Comparison of ENCODE assay signal across 8 mouse cellular contexts in the genomic region with DNA sequence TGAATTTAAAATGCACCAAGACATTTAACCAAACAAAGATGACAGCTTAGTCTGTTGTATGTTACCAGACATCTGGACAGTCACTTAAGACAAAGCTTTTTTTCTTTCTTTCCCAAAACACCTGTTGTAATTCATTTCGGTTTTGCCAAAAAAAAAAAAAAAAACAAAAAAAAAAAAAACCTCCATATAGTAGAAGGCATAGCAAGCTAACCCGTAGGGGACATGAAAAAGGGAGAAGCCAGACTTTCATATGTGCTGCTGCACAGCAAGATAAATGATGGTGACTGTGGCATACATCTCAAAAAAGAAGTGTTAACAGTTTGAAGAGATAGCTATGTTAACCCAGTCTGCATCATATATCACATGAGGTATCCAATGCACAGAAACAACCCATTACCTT. TPM values are rescaled to one million over a fixed set of nuclear protein-coding genes. Genes with fewer than 3 reads are reported as not detected.
DNase-seq lines count a peak whose midpoint lies in the region; ATAC-seq lines count a peak whose summit lies in the region.

No protein-coding gene starts in this region.

- H3K4me3 ChIP-seq in kidney, embryonic 14.5 days (ENCODE audit: low read length), result peak overlapping the region; percentile 62
- peak overlapping the region; percentile 70 for H3K4me3 ChIP-seq in embryonic facial prominence, embryonic 10.5 days
- peak overlapping the region; percentile 66 for H3K4me3 ChIP-seq in intestine, embryonic 14.5 days (ENCODE audit: low read depth, low read length)
- peak overlapping the region; percentile 51; the same call in 1 of the 2 replicates for H3K4me3 ChIP-seq in midbrain, embryonic 14.5 days (replicated peaks; ENCODE audit: low read depth, low read length)

- H3K9ac ChIP-seq in kidney, embryonic 14.5 days (ENCODE audit: low read depth, low read length), result no peak overlapping the region; the same call in 1 of the 2 replicates
- H3K9ac ChIP-seq in intestine, embryonic 14.5 days (ENCODE audit: low read length), result peak overlapping the region; percentile 55; the same call in 1 of the 2 replicates
- H3K9ac ChIP-seq in midbrain, embryonic 14.5 days (replicated peaks; ENCODE audit: low read length), result no peak overlapping the region

- H3K9me3 ChIP-seq in kidney, embryonic 14.5 days (ENCODE audit: control insufficient read depth, low read length), result no peaks in the 10 kb centered on the region
- H3K9me3 ChIP-seq in embryonic facial prominence, embryonic 10.5 days, result no peaks in the 10 kb centered on the region
- no peaks in the 10 kb centered on the region for H3K9me3 ChIP-seq in intestine, embryonic 14.5 days (ENCODE audit: control insufficient read depth, low read length)
- no peaks in the 10 kb centered on the region for H3K9me3 ChIP-seq in midbrain, embryonic 14.5 days (ENCODE audit: control insufficient read depth, low read length)

- no peak overlapping the region for H3K27ac ChIP-seq in kidney, embryonic 14.5 days (ENCODE audit: low read depth, low read length)
- H3K27ac ChIP-seq in embryonic facial prominence, embryonic 10.5 days (replicated peaks), result no peak overlapping the region
- no peak overlapping the region for H3K27ac ChIP-seq in intestine, embryonic 14.5 days (ENCODE audit: low read depth)
- H3K27ac ChIP-seq in midbrain, embryonic 14.5 days (replicated peaks; ENCODE audit: low read depth, low read length), result no peak overlapping the region

- H3K27me3 ChIP-seq in kidney, embryonic 14.5 days (ENCODE audit: control insufficient read depth, insufficient read depth, low read length), result peaks cover 3% of the 10 kb centered on the region; the same call in 1 of the 2 replicates
- peaks cover 35% of the 10 kb centered on the region for H3K27me3 ChIP-seq in embryonic facial prominence, embryonic 10.5 days (replicated peaks; ENCODE audit: low read depth, poor library complexity, severe bottlenecking)
- H3K27me3 ChIP-seq in intestine, embryonic 14.5 days (replicated peaks; ENCODE audit: control insufficient read depth, insufficient read depth, low read length), result no peaks in the 10 kb centered on the region
- H3K27me3 ChIP-seq in midbrain, embryonic 14.5 days (ENCODE audit: control insufficient read depth, insufficient read depth, low read length), result no peaks in the 10 kb centered on the region

- no peak for DNase-seq in kidney, postnatal 36 days
- no peak for DNase-seq in embryonic facial prominence, embryonic 10.5 days (ENCODE audit: low spot score)
- no peak for DNase-seq in intestine, embryonic 14.5 days (ENCODE audit: low spot score)
- DNase-seq in midbrain, embryonic 14.5 days, result no peak
- no peak for DNase-seq in frontal cortex, postnatal 14 days (ENCODE audit: low spot score in 2 of 2)
- no peak for DNase-seq in urinary bladder, adult 2 months (ENCODE audit: low spot score)
- no peak for DNase-seq in cerebellum, postnatal 10 days

- H3K4me1 ChIP-seq in kidney, embryonic 14.5 days (ENCODE audit: control insufficient read depth, insufficient read depth, low read length), result no peaks in the 10 kb centered on the region
- H3K4me1 ChIP-seq in embryonic facial prominence, embryonic 10.5 days, result peaks cover 12% of the 10 kb centered on the region
- H3K4me1 ChIP-seq in intestine, embryonic 14.5 days (replicated peaks; ENCODE audit: control insufficient read depth, insufficient read depth, low read length), result peaks cover 14% of the 10 kb centered on the region
- no peaks in the 10 kb centered on the region for H3K4me1 ChIP-seq in midbrain, embryonic 14.5 days (ENCODE audit: control insufficient read depth, insufficient read depth, low read length)

- WGBS in kidney, embryonic 14.5 days, result 38% methylated on average over 2 of the region's 2 CpGs
- WGBS in embryonic facial prominence, embryonic 10.5 days, result 66% methylated on average over 2 of the region's 2 CpGs
- 25% methylated on average over 2 of the region's 2 CpGs for WGBS in intestine, embryonic 14.5 days
- 68% methylated on average over 2 of the region's 2 CpGs for WGBS in midbrain, embryonic 14.5 days

- H3K36me3 ChIP-seq in kidney, embryonic 14.5 days (ENCODE audit: control insufficient read depth, insufficient read depth, low read length), result no peaks in the 10 kb centered on the region
- no peaks in the 10 kb centered on the region for H3K36me3 ChIP-seq in embryonic facial prominence, embryonic 10.5 days (replicated peaks)
- no peaks in the 10 kb centered on the region for H3K36me3 ChIP-seq in intestine, embryonic 14.5 days (ENCODE audit: control insufficient read depth, insufficient read depth, low read length)
- no peaks in the 10 kb centered on the region for H3K36me3 ChIP-seq in midbrain, embryonic 14.5 days (ENCODE audit: control insufficient read depth, insufficient read depth, low read length)

- peak overlapping the region; percentile 96 for H3K4me2 ChIP-seq in kidney, embryonic 14.5 days (replicated peaks; ENCODE audit: low read depth, low read length)
- H3K4me2 ChIP-seq in intestine, embryonic 14.5 days (ENCODE audit: low read length), result peak overlapping the region; percentile 94
- H3K4me2 ChIP-seq in midbrain, embryonic 14.5 days (ENCODE audit: low read length), result peak overlapping the region; percentile 96

- ATAC-seq in kidney, embryonic 14.5 days (ENCODE audit: low FRiP score, low TSS enrichment), result no peak
- ATAC-seq in intestine, embryonic 14.5 days (replicated peaks; ENCODE audit: low FRiP score, low TSS enrichment, low read depth), result no peak
- no peak for ATAC-seq in midbrain, embryonic 14.5 days (ENCODE audit: low FRiP score, low TSS enrichment)

RNA-seq across cellular contexts. Expression of gene Gbp7, which starts 0.5 kb away (rescaled TPM):
- 1.1 and 2.5 TPM in 2 replicates for polyA plus RNA-seq in kidney, embryonic 14.5 days (2014; fragmentation: Nextera tagmentation; extraction: Ambion mirVana)
- 0.69 and 1.0 TPM in 2 replicates for polyA plus RNA-seq in embryonic facial prominence, embryonic 10.5 days (2016; fragmentation: Nextera tagmentation; extraction: Ambion mirVana)
- 5.7 and 7.7 TPM in 2 replicates for polyA plus RNA-seq in intestine, embryonic 14.5 days (2014; fragmentation: Nextera tagmentation; extraction: Ambion mirVana)
- 0.78 and 2.9 TPM in 2 replicates for polyA plus RNA-seq in midbrain, embryonic 14.5 days (2014; fragmentation: Nextera tagmentation; extraction: Ambion mirVana)
- 8.4 and 19.1 TPM in 2 replicates for polyA plus RNA-seq in urinary bladder, adult 2 months (2012; rRNA removed)

RNA-seq across cellular contexts. Expression of gene Gbp3, which starts 30.2 kb away (rescaled TPM):
- polyA plus RNA-seq in kidney, embryonic 14.5 days (2014; fragmentation: Nextera tagmentation; extraction: Ambion mirVana), result 1.2 and 1.3 TPM in 2 replicates
- polyA plus RNA-seq in embryonic facial prominence, embryonic 10.5 days (2016; fragmentation: Nextera tagmentation; extraction: Ambion mirVana), result 0.21 and 0.39 TPM in 2 replicates
- polyA plus RNA-seq in intestine, embryonic 14.5 days (2014; fragmentation: Nextera tagmentation; extraction: Ambion mirVana), result 1.8 and 2.0 TPM in 2 replicates
- 0.34 and 3.2 TPM in 2 replicates for polyA plus RNA-seq in midbrain, embryonic 14.5 days (2014; fragmentation: Nextera tagmentation; extraction: Ambion mirVana)
- 40.3 and 56.4 TPM in 2 replicates for polyA plus RNA-seq in urinary bladder, adult 2 months (2012; rRNA removed)

RNA-seq across cellular contexts. Expression of gene Gbp5, which starts 35.8 kb away (rescaled TPM):
- not detected in 2 replicates for polyA plus RNA-seq in kidney, embryonic 14.5 days (2014; fragmentation: Nextera tagmentation; extraction: Ambion mirVana)
- polyA plus RNA-seq in embryonic facial prominence, embryonic 10.5 days (2016; fragmentation: Nextera tagmentation; extraction: Ambion mirVana), result not detected in 2 replicates
- polyA plus RNA-seq in intestine, embryonic 14.5 days (2014; fragmentation: Nextera tagmentation; extraction: Ambion mirVana), result 0.09 and 0.27 TPM in 2 replicates
- polyA plus RNA-seq in midbrain, embryonic 14.5 days (2014; fragmentation: Nextera tagmentation; extraction: Ambion mirVana), result 0.26 TPM in 1 of 2 replicates, not detected in the other
- polyA plus RNA-seq in urinary bladder, adult 2 months (2012; rRNA removed), result 18.0 and 31.9 TPM in 2 replicates

Comparison
In these comparisons a context has a peak if more than half of its experiments do, and no peak if none do; other contexts are left out.
1. RNA of gene Gbp5, which starts 35.8 kb away (polyA plus RNA-seq): 18.0 to 31.9 TPM in urinary bladder, adult 2 months; 0.26 TPM in midbrain, embryonic 14.5 days, 0.09 to 0.27 TPM in intestine, embryonic 14.5 days, not detected in kidney, embryonic 14.5 days and not detected in embryonic facial prominence, embryonic 10.5 days; every median in the first group is over 10 times any median in the second.
2. Peak in every context shown above with its lines, with median percentiles within 50 percentile points of each other: H3K4me2 ChIP-seq and H3K4me3 ChIP-seq.